Mouse (Mus musculus): Measurements from ENCODE around the gene Pxn. TPM values are rescaled to one million over a fixed set of nuclear protein-coding genes. Genes with fewer than 3 reads are reported as not detected.

Pxn gene
- polyA plus RNA-seq, 1 experiment from 2014 or later, result 11.3 TPM

- H3K4me2 ChIP-seq (ENCODE audit: low read length), result peak within 1 kb of the TSS; percentile 71
- ATAC-seq (ENCODE audit: low FRiP score, low TSS enrichment), result peak; percentile 84
- peak within 1 kb of the TSS; percentile 60 for H3K9ac ChIP-seq (replicated peaks; ENCODE audit: low read length)
Observed at GRCm38 (mm10) chr5:115483947-115484920, 22.2 kb upstream of the Pxn start, which contains the start of gene Sirt4. TSS of gene Sirt4 (minus strand) at chr5:115484725.

GRCm38 (mm10) chr5:115484996-115485395 is 21.5 kb upstream of the Pxn start:
- DNase-seq, result no peak
- H3K9me3 ChIP-seq (ENCODE audit: control insufficient read depth, low read length), result no peaks in the 10 kb centered on the region
- peak overlapping the region; percentile 60; the same call in 1 of the 2 replicates for H3K9ac ChIP-seq (replicated peaks; ENCODE audit: low read length)
- peak overlapping the region; percentile 71 for H3K4me2 ChIP-seq (ENCODE audit: low read length)
- H3K4me3 ChIP-seq (replicated peaks; ENCODE audit: low read depth, low read length), result peak overlapping the region; percentile 45; the same call in 1 of the 2 replicates
- 0 out of 2 replicates have a peak, but pooled peaks cover 5% of the 10 kb centered on the region for H3K36me3 ChIP-seq (ENCODE audit: control insufficient read depth, insufficient read depth, low read length)
- peaks cover 6% of the 10 kb centered on the region; the same call in 1 of the 2 replicates for H3K27me3 ChIP-seq (ENCODE audit: control insufficient read depth, insufficient read depth, low read length)
- no peak for ATAC-seq (ENCODE audit: low FRiP score, low TSS enrichment)
- 79% methylated on average over 5 of the region's 5 CpGs for WGBS
- no peak overlapping the region for H3K27ac ChIP-seq (replicated peaks; ENCODE audit: low read depth, low read length)
- H3K4me1 ChIP-seq (ENCODE audit: control insufficient read depth, insufficient read depth, low read length), result peaks cover 21% of the 10 kb centered on the region

More at GRCm38 (mm10) chr5:115483947-115484920, 22.2 kb upstream of the Pxn start, which contains the start of gene Sirt4:
- H3K27ac ChIP-seq (replicated peaks; ENCODE audit: low read depth, low read length), result peak within 1 kb of the TSS; percentile 79
- DNase-seq, result peak; percentile 98
- no peaks in the 10 kb centered on the region for H3K9me3 ChIP-seq (ENCODE audit: control insufficient read depth, low read length)
- peak within 1 kb of the TSS; percentile 45 for H3K4me3 ChIP-seq (replicated peaks; ENCODE audit: low read depth, low read length)
- peaks cover 21% of the 10 kb centered on the region for H3K4me1 ChIP-seq (ENCODE audit: control insufficient read depth, insufficient read depth, low read length)
- WGBS, result 7% methylated on average over 30 of the region's 30 CpGs
- H3K36me3 ChIP-seq (ENCODE audit: control insufficient read depth, insufficient read depth, low read length), result peaks cover 9% of the 10 kb centered on the region; the same call in 1 of the 2 replicates
- H3K27me3 ChIP-seq (ENCODE audit: control insufficient read depth, insufficient read depth, low read length), result peaks cover 6% of the 10 kb centered on the region; the same call in 1 of the 2 replicates

- ATAC-seq (ENCODE audit: low FRiP score, low TSS enrichment) (no peak), DNase-seq (no peak)
- no peak overlapping the region for H3K27ac ChIP-seq (replicated peaks; ENCODE audit: low read depth, low read length)
- 86% methylated on average over 18 of the region's 18 CpGs for WGBS
- peaks cover 6% of the 10 kb centered on the region; the same call in 1 of the 2 replicates for H3K27me3 ChIP-seq (ENCODE audit: control insufficient read depth, insufficient read depth, low read length)
- no peak overlapping the region for H3K9ac ChIP-seq (replicated peaks; ENCODE audit: low read length)
- peaks cover 21% of the 10 kb centered on the region for H3K4me1 ChIP-seq (ENCODE audit: control insufficient read depth, insufficient read depth, low read length)
- H3K36me3 ChIP-seq (ENCODE audit: control insufficient read depth, insufficient read depth, low read length), result 0 out of 2 replicates have a peak, but pooled peaks cover 5% of the 10 kb centered on the region
- no peaks in the 10 kb centered on the region for H3K9me3 ChIP-seq (ENCODE audit: control insufficient read depth, low read length)
- H3K4me2 ChIP-seq (ENCODE audit: low read length), result no peak overlapping the region
- no peak overlapping the region for H3K4me3 ChIP-seq (replicated peaks; ENCODE audit: low read depth, low read length)
Observed at GRCm38 (mm10) chr5:115485489-115486205, 20.8 kb upstream of the Pxn start.

GRCm38 (mm10) chr5:115486726-115487125 is 19.8 kb upstream of the Pxn start:
- 0 out of 2 replicates have a peak, but pooled peaks cover 5% of the 10 kb centered on the region for H3K36me3 ChIP-seq (ENCODE audit: control insufficient read depth, insufficient read depth, low read length)
- DNase-seq (no peak), ATAC-seq (ENCODE audit: low FRiP score, low TSS enrichment) (no peak)
- no peaks in the 10 kb centered on the region for H3K9me3 ChIP-seq (ENCODE audit: control insufficient read depth, low read length)
- no peak overlapping the region for H3K9ac ChIP-seq (replicated peaks; ENCODE audit: low read length)
- H3K27me3 ChIP-seq (ENCODE audit: control insufficient read depth, insufficient read depth, low read length), result no peaks in the 10 kb centered on the region; the same call in 1 of the 2 replicates
- no peak overlapping the region for H3K27ac ChIP-seq (replicated peaks; ENCODE audit: low read depth, low read length)
- peaks cover 23% of the 10 kb centered on the region for H3K4me1 ChIP-seq (ENCODE audit: control insufficient read depth, insufficient read depth, low read length)
- H3K4me2 ChIP-seq (ENCODE audit: low read length), result no peak overlapping the region
- WGBS, result 48% methylated on average over 4 of the region's 4 CpGs
- H3K4me3 ChIP-seq (replicated peaks; ENCODE audit: low read depth, low read length), result no peak overlapping the region

GRCm38 (mm10) chr5:115487353-115487752 is 19.1 kb upstream of the Pxn start:
- 82% methylated on average over 8 of the region's 8 CpGs for WGBS
- H3K27ac ChIP-seq (replicated peaks; ENCODE audit: low read depth, low read length), result no peak overlapping the region
- H3K4me2 ChIP-seq (ENCODE audit: low read length), result no peak overlapping the region
- H3K9ac ChIP-seq (replicated peaks; ENCODE audit: low read length), result no peak overlapping the region
- no peaks in the 10 kb centered on the region; the same call in 1 of the 2 replicates for H3K27me3 ChIP-seq (ENCODE audit: control insufficient read depth, insufficient read depth, low read length)
- DNase-seq, result no peak
- no peak for ATAC-seq (ENCODE audit: low FRiP score, low TSS enrichment)
- H3K4me1 ChIP-seq (ENCODE audit: control insufficient read depth, insufficient read depth, low read length), result peaks cover 26% of the 10 kb centered on the region
- 0 out of 2 replicates have a peak, but pooled peaks cover 3% of the 10 kb centered on the region for H3K36me3 ChIP-seq (ENCODE audit: control insufficient read depth, insufficient read depth, low read length)
- H3K4me3 ChIP-seq (replicated peaks; ENCODE audit: low read depth, low read length), result no peak overlapping the region
- H3K9me3 ChIP-seq (ENCODE audit: control insufficient read depth, low read length), result no peaks in the 10 kb centered on the region

- Histone ChIP-seq H3K27me3 (ENCODE audit: control insufficient read depth, insufficient read depth, low read length) (no peaks in the 10 kb centered on the region), H3K4me2 (ENCODE audit: low read length) (no peak overlapping the region), H3K27ac (replicated peaks; ENCODE audit: low read depth, low read length) (no peak overlapping the region), H3K9ac (replicated peaks; ENCODE audit: low read length) (no peak overlapping the region), H3K9me3 (ENCODE audit: control insufficient read depth, low read length) (no peaks in the 10 kb centered on the region), H3K36me3 (ENCODE audit: control insufficient read depth, insufficient read depth, low read length) (no peaks in the 10 kb centered on the region), H3K4me3 (replicated peaks; ENCODE audit: low read depth, low read length) (no peak overlapping the region), H3K4me1 (ENCODE audit: control insufficient read depth, insufficient read depth, low read length) (peaks cover 19% of the 10 kb centered on the region)
- DNase-seq (no peak), ATAC-seq (ENCODE audit: low FRiP score, low TSS enrichment) (no peak)
- 73% methylated on average over 9 of the region's 9 CpGs for WGBS
Observed at GRCm38 (mm10) chr5:115487942-115488580, 18.4 kb upstream of the Pxn start.

- H3K27ac ChIP-seq (replicated peaks; ENCODE audit: low read depth, low read length), result peak overlapping the region; percentile 100
- peak overlapping the region; percentile 89 for H3K9ac ChIP-seq (replicated peaks; ENCODE audit: low read length)
- ATAC-seq (ENCODE audit: low FRiP score, low TSS enrichment) (peak; percentile 75), DNase-seq (peak; percentile 91)
- under 1% methylated on average over 39 of the region's 39 CpGs for WGBS
- peaks cover 17% of the 10 kb centered on the region for H3K4me1 ChIP-seq (ENCODE audit: control insufficient read depth, insufficient read depth, low read length)
- H3K4me3 ChIP-seq (replicated peaks; ENCODE audit: low read depth, low read length), result peak overlapping the region; percentile 39
- H3K4me2 ChIP-seq (ENCODE audit: low read length), result peak overlapping the region; percentile 87
- no peaks in the 10 kb centered on the region for H3K27me3 ChIP-seq (ENCODE audit: control insufficient read depth, insufficient read depth, low read length)
- H3K36me3 ChIP-seq (ENCODE audit: control insufficient read depth, insufficient read depth, low read length), result no peaks in the 10 kb centered on the region
- no peaks in the 10 kb centered on the region for H3K9me3 ChIP-seq (ENCODE audit: control insufficient read depth, low read length)
Observed at GRCm38 (mm10) chr5:115488841-115489698, 17.4 kb upstream of the Pxn start.
